Mouse (Mus musculus) heart, adult 2 months (tissue): Measurements from ENCODE around the gene Rhbdl1.

Experiments used
- CTCF ChIP-seq: fragments of 200-600 bp; IDR thresholded peaks from 2 replicates; pipeline ENCODE4 v1.8.1; 2022; ENCODE audit warnings: antibody characterized with exemption, mild to moderate bottlenecking, moderate library complexity
- EP300 ChIP-seq: fragments of 200-500 bp; IDR thresholded peaks from 2 replicates; pipeline ENCODE4 v1.6.1; 2011; ENCODE audit warnings: low read depth, low read length, control low read depth; ENCODE audit not compliant: insufficient read depth
- POLR2A ChIP-seq: fragments of 200-500 bp; IDR thresholded peaks from 2 replicates; pipeline ENCODE4 v1.6.1; 2011; ENCODE audit warnings: mild to moderate bottlenecking, low read depth, low read length, control low read depth; ENCODE audit not compliant: insufficient read depth

DNA sequence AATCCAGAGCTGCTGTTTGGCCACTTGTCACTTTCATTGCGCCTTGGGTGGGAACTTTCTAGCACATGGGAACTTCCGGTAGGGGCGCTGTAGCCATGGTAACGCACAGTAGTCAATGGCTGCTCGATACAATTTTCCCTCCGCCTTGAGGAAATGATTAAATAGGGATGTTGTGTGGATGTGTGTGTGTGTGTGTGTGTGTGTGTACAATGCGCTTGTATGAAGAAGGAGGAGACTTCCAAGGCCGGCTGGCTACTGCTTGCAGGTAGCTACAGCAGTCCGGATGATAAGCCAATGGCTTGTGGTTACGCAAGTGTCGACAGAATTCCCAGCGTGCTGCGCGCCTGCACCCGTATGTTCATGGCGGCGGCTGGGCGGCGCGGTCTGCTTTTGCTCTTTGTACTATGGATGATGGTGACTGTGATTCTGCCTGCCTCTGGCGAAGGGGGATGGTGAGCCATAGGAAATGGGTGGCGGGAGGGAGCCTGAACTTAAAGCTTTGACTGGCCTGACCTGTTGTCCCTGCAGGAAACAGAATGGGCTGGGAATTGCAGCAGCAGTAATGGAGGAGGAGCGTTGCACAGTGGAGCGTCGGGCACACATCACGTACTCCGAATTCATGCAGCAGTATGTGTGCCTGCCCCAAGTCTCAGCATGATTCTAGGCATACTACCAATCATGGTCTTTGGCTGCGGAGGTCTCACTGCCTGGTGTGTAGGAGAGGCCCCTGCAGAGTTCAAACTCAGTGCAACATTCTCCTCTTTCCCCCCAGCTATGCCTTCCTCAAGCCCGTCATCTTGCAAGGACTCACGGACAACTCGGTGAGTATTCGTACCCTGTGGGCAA is 8.2 kb downstream of the Rhbdl1 start, which contains the start of gene Jmjd8:
- TF ChIP-seq CTCF (peak; percentile 58), POLR2A (peak; percentile 84), EP300 (no peak)
